Mouse (Mus musculus) limb, embryonic 14.5 days (tissue): ENCODE data around the gene Grin2c. TPM values are rescaled to one million over a fixed set of nuclear protein-coding genes. Genes with fewer than 3 reads are reported as not detected.
A peak's percentile ranks its signal among the peaks of the same experiment; 100 is the strongest.

Experiments used
- ATAC-seq: fragments of 200-750 bp; cut with Nextera tagmentation; 2 replicates; pipeline ENCODE4 v1.8.0; 2017; ENCODE audit warnings: low read depth, moderate number of reproducible peaks, moderate TSS enrichment; ENCODE audit not compliant: low FRiP score
- DNase-seq: peaks from one replicate; pipeline ENCODE4 v3.0.0-alpha.2; 2015; ENCODE audit warnings: low spot score
- H3K27ac ChIP-seq: fragments of 300-500 bp; sonication (generic); replicated peaks from 2 replicates; pipeline ENCODE4 v1.5.1; 2014; ENCODE audit warnings: low read depth, mild to moderate bottlenecking, low read length, moderate library complexity, mixed read lengths
- H3K27me3 ChIP-seq: fragments of 300-500 bp; sonication (generic); 2 replicates; pipeline ENCODE4 v1.6.1; 2014; ENCODE audit warnings: low read length, mixed read lengths; ENCODE audit not compliant: control insufficient read depth, insufficient read depth
- H3K36me3 ChIP-seq: fragments of 300-500 bp; sonication (generic); 2 replicates; pipeline ENCODE4 v1.6.1; 2014; ENCODE audit warnings: mild to moderate bottlenecking, low read length, moderate library complexity, mixed read lengths; ENCODE audit not compliant: control insufficient read depth, insufficient read depth
- H3K4me1 ChIP-seq: fragments of 300-500 bp; sonication (generic); 2 replicates; pipeline ENCODE4 v1.6.1; 2014; ENCODE audit warnings: antibody characterized with exemption, low read length, mixed read lengths; ENCODE audit not compliant: control insufficient read depth, insufficient read depth
- H3K4me2 ChIP-seq: fragments of 300-500 bp; sonication (generic); replicated peaks from 2 replicates; pipeline ENCODE4 v1.6.1; 2014; ENCODE audit warnings: low read depth, mild to moderate bottlenecking, low read length, moderate library complexity; ENCODE audit not compliant: severe bottlenecking
- H3K4me3 ChIP-seq: fragments of 300-500 bp; sonication (generic); replicated peaks from 2 replicates; pipeline ENCODE4 v1.5.1; 2014; ENCODE audit warnings: low read length
- H3K9ac ChIP-seq: fragments of 300-500 bp; sonication (generic); 2 replicates; pipeline ENCODE4 v1.6.1; 2014; ENCODE audit warnings: mild to moderate bottlenecking, low read depth, low read length, moderate library complexity; ENCODE audit not compliant: severe bottlenecking
- H3K9me3 ChIP-seq: fragments of 300-500 bp; sonication (generic); 2 replicates; pipeline ENCODE4 v1.6.1; 2016; ENCODE audit warnings: low read length; ENCODE audit not compliant: control insufficient read depth
- POLR2A ChIP-seq: fragments of 200-500 bp; IDR thresholded peaks from 2 replicates; pipeline ENCODE4 v1.8.0; 2012; ENCODE audit warnings: inconsistent platforms, mild to moderate bottlenecking, moderate library complexity, borderline replicate concordance; ENCODE audit not compliant: insufficient read depth, insufficient read length; ENCODE audit errors: extremely low read depth
- WGBS: fragments of 180-500 bp; shearing (Covaris S2); extraction: QIAGEN DNeasy Blood & Tissue Kit; methylation state at CpG from one replicate; pipeline ENCODE4 v1.1.7; 2014; 5-methylcytosine and 5-hydroxymethylcytosine counted together
- polyA plus RNA-seq, 2 experiments: library from polyadenylated mRNA; depleted of rRNA in 1 of 2; stranded (reverse) in 1 of 2; unstranded in 1 of 2; fragments of >200 nt; fragmentation: Nextera tagmentation in 1 of 2; extraction: Ambion mirVana in 1 of 2; gene quantifications; 2 replicates each; pipeline versions ENCODE4 v1.2.1 to v1.2.3; 2012 to 2014

The Grin2c gene
- polyA plus RNA-seq, 2 experiments: 0.21 TPM; not detected in 1

GRCm38 (mm10) chr11:115234320-115235044 is 32.6 kb downstream of the Grin2c start:
- Histone ChIP-seq H3K9me3 (no peaks in the 10 kb centered on the region), H3K4me1 (peaks cover 3% of the 10 kb centered on the region; the same call in 1 of the 2 replicates), H3K36me3 (peaks cover 4% of the 10 kb centered on the region; the same call in 1 of the 2 replicates), H3K9ac (no peak overlapping the region), H3K4me2 (no peak overlapping the region), H3K27ac (no peak overlapping the region), H3K27me3 (no peaks in the 10 kb centered on the region), H3K4me3 (no peak overlapping the region)
- TF ChIP-seq POLR2A: no peak
- WGBS: 72% methylated on average over 15 of the region's 15 CpGs
- ATAC-seq (no peak), DNase-seq (no peak)

- no peak overlapping the region for H3K27ac ChIP-seq
- no peak overlapping the region for H3K9ac ChIP-seq
- no peak for DNase-seq
- H3K36me3 ChIP-seq: peaks cover 4% of the 10 kb centered on the region; the same call in 1 of the 2 replicates
- TF ChIP-seq POLR2A: no peak
- H3K9me3 ChIP-seq: no peaks in the 10 kb centered on the region
- H3K4me1 ChIP-seq: peaks cover 3% of the 10 kb centered on the region; the same call in 1 of the 2 replicates
- peak; percentile 48 for ATAC-seq
- H3K4me2 ChIP-seq: no peak overlapping the region
- no peaks in the 10 kb centered on the region for H3K27me3 ChIP-seq
- H3K4me3 ChIP-seq: no peak overlapping the region
- 40% methylated on average over 20 of the region's 20 CpGs for WGBS
Measured at GRCm38 (mm10) chr11:115233526-115234290, 33.3 kb downstream of the Grin2c start.

GRCm38 (mm10) chr11:115232889-115233288 is 34.2 kb downstream of the Grin2c start:
- no peak overlapping the region for H3K4me3 ChIP-seq
- TF ChIP-seq POLR2A: no peak
- no peak overlapping the region for H3K4me2 ChIP-seq
- no peaks in the 10 kb centered on the region for H3K9me3 ChIP-seq
- 77% methylated on average over 5 of the region's 5 CpGs for WGBS
- no peaks in the 10 kb centered on the region for H3K27me3 ChIP-seq
- ATAC-seq: no peak
- H3K9ac ChIP-seq: no peak overlapping the region
- no peak overlapping the region for H3K27ac ChIP-seq
- peaks cover 4% of the 10 kb centered on the region; the same call in 1 of the 2 replicates for H3K36me3 ChIP-seq
- DNase-seq: no peak
- peaks cover 3% of the 10 kb centered on the region; the same call in 1 of the 2 replicates for H3K4me1 ChIP-seq

- Histone ChIP-seq H3K4me1 (peaks cover 6% of the 10 kb centered on the region; the same call in 1 of the 2 replicates), H3K9ac (no peak overlapping the region), H3K27ac (no peak overlapping the region), H3K27me3 (no peaks in the 10 kb centered on the region), H3K4me2 (no peak overlapping the region), H3K9me3 (no peaks in the 10 kb centered on the region), H3K36me3 (no peaks in the 10 kb centered on the region; the same call in 1 of the 2 replicates), H3K4me3 (no peak overlapping the region)
- 59% methylated on average over 9 of the region's 9 CpGs for WGBS
- no peak for DNase-seq
- no peak for TF ChIP-seq POLR2A
- ATAC-seq: no peak
Measured at GRCm38 (mm10) chr11:115231924-115232323, 35.1 kb downstream of the Grin2c start.

- ATAC-seq (no peak), DNase-seq (no peak)
- Histone ChIP-seq H3K9ac (no peak overlapping the region), H3K9me3 (no peaks in the 10 kb centered on the region), H3K4me3 (no peak overlapping the region), H3K36me3 (no peaks in the 10 kb centered on the region; the same call in 1 of the 2 replicates), H3K27ac (no peak overlapping the region), H3K4me2 (no peak overlapping the region), H3K27me3 (no peaks in the 10 kb centered on the region), H3K4me1 (peaks cover 6% of the 10 kb centered on the region; the same call in 1 of the 2 replicates)
- TF ChIP-seq POLR2A: no peak
- 46% methylated on average over 14 of the region's 14 CpGs for WGBS
Measured at GRCm38 (mm10) chr11:115231168-115231915, 35.7 kb downstream of the Grin2c start.
